Mouse (Mus musculus) forebrain, embryonic 12.5 days (tissue): ENCODE results near the gene 1700001J03Rik. TPM values are rescaled to one million over a fixed set of nuclear protein-coding genes. Genes with fewer than 3 reads are reported as not detected.
"Not testable (repeated sequence)": the region's sequence is repeated elsewhere in the genome, so short reads cannot be mapped to it uniquely, and the experiment has no call there.

Experiments
- ATAC-seq: fragments of 200-750 bp; cut with Nextera tagmentation; 2 replicates; pipeline ENCODE4 v1.8.0; 2017; ENCODE audit warnings: moderate TSS enrichment; ENCODE audit not compliant: low FRiP score
- H3K27ac ChIP-seq: fragments of 300-500 bp; sonication (generic); 2 replicates; pipeline ENCODE4 v1.5.1; 2016; ENCODE audit warnings: mild to moderate bottlenecking
- H3K27me3 ChIP-seq: fragments of 300-500 bp; sonication (generic); 2 replicates; pipeline ENCODE4 v1.6.1; 2016; ENCODE audit warnings: mild to moderate bottlenecking
- H3K36me3 ChIP-seq: fragments of 300-500 bp; sonication (generic); replicated peaks from 2 replicates; pipeline ENCODE4 v1.6.1; 2016; ENCODE audit warnings: mild to moderate bottlenecking
- H3K4me1 ChIP-seq: fragments of 300-500 bp; sonication (generic); 2 replicates; pipeline ENCODE4 v1.6.1; 2016
- H3K4me2 ChIP-seq: fragments of 300-500 bp; sonication (generic); 2 replicates; pipeline ENCODE4 v1.6.1; 2016; ENCODE audit warnings: mild to moderate bottlenecking, moderate library complexity
- H3K4me3 ChIP-seq: fragments of 300-500 bp; sonication (generic); replicated peaks from 2 replicates; pipeline ENCODE4 v1.5.1; 2016; ENCODE audit warnings: mild to moderate bottlenecking
- H3K9ac ChIP-seq: fragments of 300-500 bp; sonication (generic); 2 replicates; pipeline ENCODE4 v1.6.1; 2016; ENCODE audit warnings: mild to moderate bottlenecking
- H3K9me3 ChIP-seq: fragments of 300-500 bp; sonication (generic); 2 replicates; pipeline ENCODE4 v1.6.1; 2016
- WGBS: fragments of 180-500 bp; shearing (Covaris S2); methylation state at CpG from one replicate; pipeline ENCODE4 v1.1.7; 2016; 5-methylcytosine and 5-hydroxymethylcytosine counted together
- polyA plus RNA-seq: library from polyadenylated mRNA; unstranded; fragments of >200 nt; fragmentation: Nextera tagmentation; extraction: Ambion mirVana; gene quantifications from 2 replicates; pipeline ENCODE4 v1.2.1, GENCODE M21; 2016

Gene 1700001J03Rik
- polyA plus RNA-seq, 1 experiment from 2014 or later, result not detected

GRCm38 (mm10) chr5:146220501-146220878 is 35.4 kb upstream of the 1700001J03Rik start:
- H3K27me3 ChIP-seq, result no peaks in the 10 kb centered on the region
- WGBS, result 6% methylated on average over 13 of the region's 13 CpGs
- H3K4me1 ChIP-seq, result peaks cover 12% of the 10 kb centered on the region
- 0 out of 2 replicates have a peak overlapping the region, but pooled peaks have one; percentile 95 for H3K27ac ChIP-seq
- peaks cover 28% of the 10 kb centered on the region for H3K36me3 ChIP-seq
- H3K4me2 ChIP-seq, result peak overlapping the region; percentile 65
- peak overlapping the region; percentile 68 for H3K4me3 ChIP-seq
- ATAC-seq, result peak; percentile 55; the same call in 1 of the 2 replicates
- peak overlapping the region; percentile 72 for H3K9ac ChIP-seq
- no peaks in the 10 kb centered on the region for H3K9me3 ChIP-seq

GRCm38 (mm10) chr5:146205537-146205936 is 20.4 kb upstream of the 1700001J03Rik start:
- Histone ChIP-seq H3K36me3 (peaks cover 85% of the 10 kb centered on the region), H3K27ac (no peak overlapping the region), H3K27me3 (no peaks in the 10 kb centered on the region), H3K4me3 (no peak overlapping the region), H3K4me1 (no peaks in the 10 kb centered on the region), H3K4me2 (no peak overlapping the region), H3K9ac (no peak overlapping the region), H3K9me3 (no peaks in the 10 kb centered on the region)
- no peak for ATAC-seq
- WGBS, result 96% methylated on average over 5 of the region's 5 CpGs

GRCm38 (mm10) chr5:146203921-146204320 is 18.8 kb upstream of the 1700001J03Rik start:
- H3K27me3 ChIP-seq, result no peaks in the 10 kb centered on the region
- H3K36me3 ChIP-seq, result peaks cover 73% of the 10 kb centered on the region
- no peaks in the 10 kb centered on the region for H3K4me1 ChIP-seq
- no peak for ATAC-seq
- H3K9me3 ChIP-seq, result no peaks in the 10 kb centered on the region
- H3K9ac ChIP-seq, result no peak overlapping the region
- no peak overlapping the region for H3K4me2 ChIP-seq
- 94% methylated on average over 2 of the region's 2 CpGs for WGBS
- no peak overlapping the region for H3K27ac ChIP-seq
- H3K4me3 ChIP-seq, result no peak overlapping the region

GRCm38 (mm10) chr5:146200580-146200979 is 15.5 kb upstream of the 1700001J03Rik start:
- WGBS, result 94% methylated on average over 6 of the region's 6 CpGs
- H3K36me3 ChIP-seq, result peaks cover 39% of the 10 kb centered on the region
- H3K27ac ChIP-seq, result no peak overlapping the region
- H3K4me1 ChIP-seq, result no peaks in the 10 kb centered on the region
- H3K4me2 ChIP-seq, result no peak overlapping the region
- no peak overlapping the region for H3K4me3 ChIP-seq
- ATAC-seq, result no peak
- H3K9ac ChIP-seq, result no peak overlapping the region
- H3K9me3 ChIP-seq, result no peaks in the 10 kb centered on the region
- no peaks in the 10 kb centered on the region for H3K27me3 ChIP-seq

- no peaks in the 10 kb centered on the region for H3K4me1 ChIP-seq
- H3K9ac ChIP-seq, result no peak overlapping the region
- no peak overlapping the region for H3K4me3 ChIP-seq
- H3K27ac ChIP-seq, result no peak overlapping the region
- H3K27me3 ChIP-seq, result no peaks in the 10 kb centered on the region
- H3K9me3 ChIP-seq, result no peaks in the 10 kb centered on the region
- H3K4me2 ChIP-seq, result no peak overlapping the region
- ATAC-seq, result no peak
- 90% methylated on average over 2 of the region's 2 CpGs for WGBS
- H3K36me3 ChIP-seq, result peaks cover 30% of the 10 kb centered on the region
These were observed 14.4 kb upstream of the 1700001J03Rik start for GRCm38 (mm10) chr5:146199540-146199939.

GRCm38 (mm10) chr5:146199073-146199472 is 14.0 kb upstream of the 1700001J03Rik start:
- Histone ChIP-seq H3K4me3 (no peak overlapping the region), H3K27me3 (no peaks in the 10 kb centered on the region), H3K36me3 (peaks cover 25% of the 10 kb centered on the region), H3K4me1 (no peaks in the 10 kb centered on the region), H3K27ac (no peak overlapping the region), H3K9me3 (no peaks in the 10 kb centered on the region), H3K4me2 (no peak overlapping the region), H3K9ac (no peak overlapping the region)
- no peak for ATAC-seq

- H3K4me1 ChIP-seq, result no peaks in the 10 kb centered on the region
- H3K36me3 ChIP-seq, result no peaks in the 10 kb centered on the region
- no peaks in the 10 kb centered on the region for H3K27me3 ChIP-seq
- no peak overlapping the region for H3K4me2 ChIP-seq
- WGBS, result 85% methylated on average over 8 of the region's 8 CpGs
- ATAC-seq, result no peak
- H3K9me3 ChIP-seq, result no peaks in the 10 kb centered on the region
- no peak overlapping the region for H3K9ac ChIP-seq
- no peak overlapping the region for H3K27ac ChIP-seq
- no peak overlapping the region for H3K4me3 ChIP-seq
These were observed 8.3 kb upstream of the 1700001J03Rik start for GRCm38 (mm10) chr5:146193360-146193759.

GRCm38 (mm10) chr5:146190501-146191269 is 5.6 kb upstream of the 1700001J03Rik start:
- no peak for ATAC-seq
- Histone ChIP-seq H3K9me3 (no peaks in the 10 kb centered on the region), H3K9ac (no peak overlapping the region), H3K27me3 (no peaks in the 10 kb centered on the region), H3K4me3 (no peak overlapping the region), H3K27ac (no peak overlapping the region), H3K4me1 (no peaks in the 10 kb centered on the region), H3K36me3 (no peaks in the 10 kb centered on the region), H3K4me2 (no peak overlapping the region)
- 60% methylated on average over 3 of the region's 3 CpGs for WGBS

GRCm38 (mm10) chr5:146190093-146190492 is 5.0 kb upstream of the 1700001J03Rik start:
- no peak for ATAC-seq

GRCm38 (mm10) chr5:146188712-146189111 is 3.6 kb upstream of the 1700001J03Rik start:
- no peaks in the 10 kb centered on the region for H3K4me1 ChIP-seq
- 86% methylated on average over 7 of the region's 7 CpGs for WGBS
- no peaks in the 10 kb centered on the region for H3K27me3 ChIP-seq
- H3K36me3 ChIP-seq, result no peaks in the 10 kb centered on the region
- H3K9me3 ChIP-seq, result no peaks in the 10 kb centered on the region
- no peak overlapping the region for H3K4me3 ChIP-seq
- H3K27ac ChIP-seq, result no peak overlapping the region
- H3K4me2 ChIP-seq, result no peak overlapping the region
- no peak for ATAC-seq
- no peak overlapping the region for H3K9ac ChIP-seq

More at GRCm38 (mm10) chr5:146190093-146190492, 5.0 kb upstream of the 1700001J03Rik start:
- no peak overlapping the region for H3K9ac ChIP-seq
- no peak overlapping the region for H3K4me3 ChIP-seq
- H3K27me3 ChIP-seq, result no peaks in the 10 kb centered on the region
- H3K27ac ChIP-seq, result no peak overlapping the region
- H3K4me2 ChIP-seq, result no peak overlapping the region
- no peaks in the 10 kb centered on the region for H3K36me3 ChIP-seq
- H3K9me3 ChIP-seq, result no peaks in the 10 kb centered on the region
- H3K4me1 ChIP-seq, result no peaks in the 10 kb centered on the region
- WGBS, result 73% methylated on average over 4 of the region's 4 CpGs

GRCm38 (mm10) chr5:146188144-146188543 is 3.0 kb upstream of the 1700001J03Rik start:
- Histone ChIP-seq H3K27ac (no peak overlapping the region), H3K27me3 (no peaks in the 10 kb centered on the region), H3K4me2 (no peak overlapping the region), H3K36me3 (no peaks in the 10 kb centered on the region), H3K9me3 (no peaks in the 10 kb centered on the region), H3K9ac (no peak overlapping the region), H3K4me1 (no peaks in the 10 kb centered on the region), H3K4me3 (no peak overlapping the region)
- WGBS, result 89% methylated on average over 1 of the region's 1 CpGs
- ATAC-seq, result no peak

GRCm38 (mm10) chr5:146187441-146187840 is 2.3 kb upstream of the 1700001J03Rik start:
- not testable (repeated sequence) for H3K4me2 ChIP-seq, H3K4me1 ChIP-seq, H3K9ac ChIP-seq, H3K27ac ChIP-seq, H3K4me3 ChIP-seq, H3K27me3 ChIP-seq, H3K9me3 ChIP-seq, ATAC-seq, H3K36me3 ChIP-seq
- WGBS, result 33% methylated on average over 5 of the region's 5 CpGs

- not testable (repeated sequence) for H3K4me1 ChIP-seq, H3K9ac ChIP-seq, H3K27me3 ChIP-seq, H3K9me3 ChIP-seq, H3K4me3 ChIP-seq, H3K36me3 ChIP-seq, H3K27ac ChIP-seq, H3K4me2 ChIP-seq, ATAC-seq
- WGBS, result 64% methylated on average over 4 of the region's 4 CpGs
These were observed 12.4 kb downstream of the 1700001J03Rik start for GRCm38 (mm10) chr5:146172744-146173143.
